Mouse (Mus musculus) lung, embryonic 14.5 days (tissue): ENCODE measurements around the gene Gm10295. TPM values are rescaled to one million over a fixed set of nuclear protein-coding genes. Genes with fewer than 3 reads are reported as not detected.

ENCODE experiments used
- ATAC-seq: fragments of 200-750 bp; cut with Nextera tagmentation; 2 replicates; pipeline ENCODE4 v1.8.0; 2017; ENCODE audit warnings: mild to moderate bottlenecking, moderate TSS enrichment, moderate library complexity; ENCODE audit not compliant: insufficient read depth
- DNase-seq: peaks from one replicate; pipeline ENCODE4 v3.0.0-alpha.2; 2015
- H3K27ac ChIP-seq: fragments of 300-500 bp; sonication (generic); 2 replicates; pipeline ENCODE4 v1.5.1; 2014; ENCODE audit warnings: low read depth, mild to moderate bottlenecking, moderate library complexity
- H3K27me3 ChIP-seq: fragments of 300-500 bp; sonication (generic); 2 replicates; pipeline ENCODE4 v1.6.1; 2014; ENCODE audit warnings: low read length, control low read depth; ENCODE audit not compliant: insufficient read depth
- H3K36me3 ChIP-seq: fragments of 300-500 bp; sonication (generic); 2 replicates; pipeline ENCODE4 v1.6.1; 2014; ENCODE audit warnings: control low read depth; ENCODE audit not compliant: insufficient read depth
- H3K4me1 ChIP-seq: fragments of 300-500 bp; sonication (generic); 2 replicates; pipeline ENCODE4 v1.6.1; 2014; ENCODE audit warnings: antibody characterized with exemption, control low read depth; ENCODE audit not compliant: insufficient read depth
- H3K4me2 ChIP-seq: fragments of 300-500 bp; sonication (generic); 2 replicates; pipeline ENCODE4 v1.6.1; 2014; ENCODE audit warnings: mild to moderate bottlenecking
- H3K4me3 ChIP-seq: fragments of 300-500 bp; sonication (generic); 2 replicates; pipeline ENCODE4 v1.5.1; 2014; ENCODE audit warnings: low read depth, low read length
- H3K9ac ChIP-seq: fragments of 300-500 bp; sonication (generic); 2 replicates; pipeline ENCODE4 v1.6.1; 2014
- H3K9me3 ChIP-seq: fragments of 300-500 bp; sonication (generic); 2 replicates; pipeline ENCODE4 v1.6.1; 2016; ENCODE audit warnings: low read depth, low read length, control low read depth
- CTCF ChIP-seq: IDR thresholded peaks from 2 replicates; pipeline ENCODE4 v1.5.1; 2016; ENCODE audit warnings: antibody characterized with exemption, low read depth
- WGBS: fragments of 180-500 bp; shearing (Covaris S2); extraction: QIAGEN DNeasy Blood & Tissue Kit; methylation state at CpG from one replicate; pipeline ENCODE4 v1.1.7; 2014; 5-methylcytosine and 5-hydroxymethylcytosine counted together
- polyA plus RNA-seq: library from polyadenylated mRNA; unstranded; fragments of >200 nt; fragmentation: Nextera tagmentation; extraction: Ambion mirVana; gene quantifications from 2 replicates; pipeline ENCODE4 v1.2.1, GENCODE M21; 2014

Gene Gm10295
- polyA plus RNA-seq, 1 experiment from 2014 or later: not detected

- Histone ChIP-seq H3K4me3 (no peak overlapping the region), H3K4me1 (peaks cover 30% of the 10 kb centered on the region), H3K9me3 (no peaks in the 10 kb centered on the region), H3K27me3 (no peaks in the 10 kb centered on the region), H3K27ac (peak overlapping the region; percentile 86), H3K9ac (no peak overlapping the region), H3K36me3 (no peaks in the 10 kb centered on the region), H3K4me2 (peak overlapping the region; percentile 11; the same call in 1 of the 2 replicates)
- WGBS: 32% methylated on average over 5 of the region's 5 CpGs
- peak; percentile 52; the same call in 1 of the 2 replicates for TF ChIP-seq CTCF
- ATAC-seq (peak; percentile 82), DNase-seq (peak; percentile 94)
Measured at GRCm38 (mm10) chr7:71391333-71391732, 40.0 kb upstream of the Gm10295 start.

- Histone ChIP-seq H3K9me3 (no peaks in the 10 kb centered on the region), H3K4me2 (no peak overlapping the region), H3K27me3 (no peaks in the 10 kb centered on the region), H3K4me1 (peaks cover 30% of the 10 kb centered on the region), H3K36me3 (no peaks in the 10 kb centered on the region), H3K27ac (peak overlapping the region; percentile 83), H3K4me3 (no peak overlapping the region), H3K9ac (no peak overlapping the region)
- WGBS: 40% methylated on average over 2 of the region's 2 CpGs
- DNase-seq (no peak), ATAC-seq (no peak)
- no peak for TF ChIP-seq CTCF
Measured at GRCm38 (mm10) chr7:71390291-71390690, 39.0 kb upstream of the Gm10295 start.

- no peak for TF ChIP-seq CTCF
- ATAC-seq (no peak), DNase-seq (no peak)
- WGBS: 20% methylated on average over 6 of the region's 6 CpGs
- H3K4me2 ChIP-seq: 0 out of 2 replicates have a peak overlapping the region, but pooled peaks have one; percentile 15
- H3K4me1 ChIP-seq: peaks cover 51% of the 10 kb centered on the region
- H3K4me3 ChIP-seq: no peak overlapping the region
- no peaks in the 10 kb centered on the region for H3K27me3 ChIP-seq
- H3K27ac ChIP-seq: peak overlapping the region; percentile 42; the same call in 1 of the 2 replicates
- H3K36me3 ChIP-seq: no peaks in the 10 kb centered on the region
- H3K9ac ChIP-seq: no peak overlapping the region
- H3K9me3 ChIP-seq: no peaks in the 10 kb centered on the region
Measured at GRCm38 (mm10) chr7:71386050-71386449, 34.8 kb upstream of the Gm10295 start.

GRCm38 (mm10) chr7:71384921-71385320, 33.6 kb upstream of the Gm10295 start:
- 57% methylated on average over 7 of the region's 7 CpGs for WGBS
- Histone ChIP-seq H3K4me3 (no peak overlapping the region), H3K4me1 (peaks cover 47% of the 10 kb centered on the region), H3K4me2 (no peak overlapping the region), H3K9me3 (no peaks in the 10 kb centered on the region), H3K36me3 (no peaks in the 10 kb centered on the region), H3K27me3 (no peaks in the 10 kb centered on the region), H3K27ac (peak overlapping the region; percentile 95), H3K9ac (no peak overlapping the region)
- TF ChIP-seq CTCF: no peak
- DNase-seq: no peak
- ATAC-seq: no peak

GRCm38 (mm10) chr7:71383341-71384130, 32.3 kb upstream of the Gm10295 start:
- TF ChIP-seq CTCF: no peak
- no peaks in the 10 kb centered on the region for H3K36me3 ChIP-seq
- H3K4me2 ChIP-seq: peak overlapping the region; percentile 42
- H3K9me3 ChIP-seq: no peaks in the 10 kb centered on the region
- H3K4me3 ChIP-seq: no peak overlapping the region
- peaks cover 47% of the 10 kb centered on the region for H3K4me1 ChIP-seq
- DNase-seq (peak; percentile 94), ATAC-seq (peak; percentile 77)
- H3K27ac ChIP-seq: peak overlapping the region; percentile 95
- WGBS: 19% methylated on average over 20 of the region's 20 CpGs
- H3K27me3 ChIP-seq: no peaks in the 10 kb centered on the region
- H3K9ac ChIP-seq: peak overlapping the region; percentile 34

GRCm38 (mm10) chr7:71379826-71380825, 28.8 kb upstream of the Gm10295 start:
- DNase-seq (peak; percentile 67), ATAC-seq (no peak)
- Histone ChIP-seq H3K9ac (no peak overlapping the region), H3K36me3 (no peaks in the 10 kb centered on the region), H3K4me2 (peak overlapping the region; percentile 16; the same call in 1 of the 2 replicates), H3K4me3 (no peak overlapping the region), H3K9me3 (no peaks in the 10 kb centered on the region), H3K4me1 (peaks cover 49% of the 10 kb centered on the region), H3K27me3 (no peaks in the 10 kb centered on the region), H3K27ac (peak overlapping the region; percentile 80)
- no peak for TF ChIP-seq CTCF
- WGBS: 11% methylated on average over 18 of the region's 18 CpGs
